Mouse (Mus musculus) ES-E14 (cell line): Measurements from ENCODE around the gene Tnnc1. TPM values are rescaled to one million over a fixed set of nuclear protein-coding genes. Genes with fewer than 3 reads are reported as not detected.

Experiments used
- DNase-seq: peaks from one replicate; pipeline ENCODE4 v3.0.0-alpha.2; 2013; ENCODE audit warnings: low read depth, low spot score
- H3K27ac ChIP-seq: 2 replicates; pipeline ENCODE4 v1.5.1; 2012; ENCODE audit warnings: low read depth, mild to moderate bottlenecking, low read length, moderate library complexity, mixed read lengths; ENCODE audit not compliant: poor library complexity, insufficient read depth, severe bottlenecking
- H3K36me3 ChIP-seq: 2 replicates; pipeline ENCODE4 v1.6.1; 2012; ENCODE audit warnings: mild to moderate bottlenecking, low read length, moderate library complexity, mixed read lengths; ENCODE audit not compliant: control insufficient read depth, poor library complexity, insufficient read depth, severe bottlenecking
- H3K4me1 ChIP-seq, 2 experiments: fragments of 150-350 bp in 1 of 2; sonication (generic) in 1 of 2; 2 replicates each; pipeline ENCODE4 v1.6.1; 2012; ENCODE audit warnings: low read length in 2 of 2, mild to moderate bottlenecking in 1 of 2, mixed read lengths in 1 of 2; ENCODE audit not compliant: control insufficient read depth in 2 of 2, insufficient read depth in 2 of 2, poor library complexity in 1 of 2
- H3K4me3 ChIP-seq, 2 experiments: fragments of 150-350 bp in 1 of 2; sonication (generic) in 1 of 2; 2 replicates each; pipeline ENCODE4 v1.5.1; 2012; ENCODE audit warnings: low read length in 2 of 2, low read depth in 1 of 2, mild to moderate bottlenecking in 1 of 2, mixed read lengths in 1 of 2; ENCODE audit not compliant: insufficient read depth in 1 of 2, poor library complexity in 1 of 2, severe bottlenecking in 1 of 2
- H3K9ac ChIP-seq: 2 replicates; pipeline ENCODE4 v1.6.1; 2012; ENCODE audit warnings: low read depth, mild to moderate bottlenecking, low read length, mixed read lengths; ENCODE audit not compliant: poor library complexity, insufficient read depth, severe bottlenecking
- H3K9me3 ChIP-seq: fragments of 150-350 bp; sonication (generic); 2 replicates; pipeline ENCODE4 v1.6.1; 2012; ENCODE audit warnings: low read depth, mild to moderate bottlenecking, low read length; ENCODE audit not compliant: control insufficient read depth, insufficient read depth
- CHD2 ChIP-seq: IDR thresholded peaks from 2 replicates; pipeline ENCODE4 v1.6.1; 2014; ENCODE audit warnings: mild to moderate bottlenecking, low read depth, low read length, inconsistent platforms
- HCFC1 ChIP-seq: IDR thresholded peaks from 2 replicates; pipeline ENCODE4 v1.6.1; 2012; ENCODE audit warnings: low read length, inconsistent platforms, borderline replicate concordance; ENCODE audit not compliant: insufficient read depth
- MAFK ChIP-seq: IDR thresholded peaks from 2 replicates; pipeline ENCODE4 v1.6.1; 2014; ENCODE audit warnings: mild to moderate bottlenecking, low read depth, low read length, inconsistent platforms; ENCODE audit not compliant: insufficient read depth
- ZC3H11A ChIP-seq: IDR thresholded peaks from 2 replicates; pipeline ENCODE4 v1.6.1; 2012; ENCODE audit warnings: low read depth, mild to moderate bottlenecking, inconsistent platforms, low read length, borderline replicate concordance
- ZNF384 ChIP-seq: IDR thresholded peaks from 2 replicates; pipeline ENCODE4 v1.6.1; 2012; ENCODE audit warnings: low read depth, low read length, inconsistent platforms
- in situ Hi-C, 2 experiments: fragments of 600-800 bp; cut with MboI; formaldehyde crosslinking; loops; one replicate each; pipeline ENCODE4 v1.15.1; 2025; ENCODE audit warnings: low sequenced_read_pairs in 2 of 2, inconsistent platforms in 1 of 2; ENCODE audit not compliant: unreplicated experiment in 2 of 2
- total RNA-seq: library from RNA; depleted of rRNA; stranded (reverse); fragments of 300-350 nt; gene quantifications from 2 replicates; pipeline ENCODE4 v1.2.3, GENCODE M21; 2012

The Tnnc1 gene
- total RNA-seq, 1 experiment, result 2.6 TPM

DNA sequence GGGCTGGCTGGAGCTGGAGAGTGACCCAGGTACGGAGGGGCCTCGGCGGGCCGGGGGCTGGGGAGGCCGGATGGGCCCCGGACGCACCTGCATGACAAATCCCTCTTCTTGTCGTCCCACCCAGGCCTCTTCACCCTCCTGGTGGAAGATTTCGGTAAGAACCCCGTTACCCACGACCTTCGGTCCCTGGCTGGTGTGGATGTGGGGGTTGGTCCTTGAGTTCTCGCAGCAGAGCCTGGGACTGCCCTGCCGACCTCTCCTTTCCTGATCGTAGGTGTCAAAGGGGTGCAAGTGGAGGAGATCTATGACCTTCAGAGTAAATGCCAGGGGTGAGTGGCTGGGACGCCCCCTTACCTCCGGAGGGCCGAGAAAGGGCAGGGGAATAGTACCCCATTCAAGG is 43.5 kb downstream of the Tnnc1 start:
- Histone ChIP-seq H3K4me3 (peak overlapping the region; percentile 78 to 92), H3K27ac (peak overlapping the region; percentile 7; the same call in 1 of the 2 replicates), H3K9ac (peak overlapping the region; percentile 91), H3K36me3 (peaks cover 32% of the 10 kb centered on the region), H3K9me3 (no peaks in the 10 kb centered on the region), H3K4me1 (no peaks in the 10 kb centered on the region; a peak in 1 of 4 replicates)
- in situ Hi-C loops, result loop anchor here in 1 of 2 experiments (10.0 kb wide), 1 partner anchor 63 kb away; no protein-coding TSS in a partner anchor
- TF ChIP-seq ZNF384 (no peak), MAFK (no peak), HCFC1 (no peak), CHD2 (no peak), ZC3H11A (no peak)
- no peak for DNase-seq

DNA sequence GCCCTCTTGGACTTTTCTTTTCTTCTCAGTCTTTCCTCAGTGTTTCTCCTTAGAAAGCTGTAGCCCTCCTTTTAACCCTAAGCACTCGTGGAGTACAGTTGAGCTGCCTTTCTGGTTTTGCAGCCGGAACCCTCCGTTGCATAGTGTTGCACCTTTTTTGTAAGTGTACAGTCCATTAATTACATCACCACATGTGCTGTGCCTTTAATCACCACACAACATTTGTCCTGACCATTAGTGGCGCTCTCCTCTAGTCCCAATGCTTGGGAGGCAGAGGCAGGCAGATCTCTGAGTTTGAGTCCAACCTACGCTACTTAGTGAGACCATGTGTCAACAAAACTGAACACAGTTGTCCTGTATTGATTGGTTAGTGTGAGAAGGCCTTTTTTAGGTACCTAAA is 44.0 kb downstream of the Tnnc1 start:
- Histone ChIP-seq H3K36me3 (peaks cover 33% of the 10 kb centered on the region), H3K27ac (no peak overlapping the region), H3K9ac (peak overlapping the region; percentile 91), H3K4me1 (no peaks in the 10 kb centered on the region; a peak in 1 of 4 replicates), H3K4me3 (peak overlapping the region; percentile 78 to 92), H3K9me3 (no peaks in the 10 kb centered on the region)
- TF ChIP-seq ZC3H11A, result no peak
- no peak for TF ChIP-seq HCFC1
- TF ChIP-seq CHD2, result no peak
- no peak for TF ChIP-seq ZNF384
- no peak for TF ChIP-seq MAFK
- in situ Hi-C loops, result loop anchor here in 1 of 2 experiments (10.0 kb wide), 1 partner anchor 63 kb away; no protein-coding TSS in a partner anchor
- DNase-seq, result no peak

DNA sequence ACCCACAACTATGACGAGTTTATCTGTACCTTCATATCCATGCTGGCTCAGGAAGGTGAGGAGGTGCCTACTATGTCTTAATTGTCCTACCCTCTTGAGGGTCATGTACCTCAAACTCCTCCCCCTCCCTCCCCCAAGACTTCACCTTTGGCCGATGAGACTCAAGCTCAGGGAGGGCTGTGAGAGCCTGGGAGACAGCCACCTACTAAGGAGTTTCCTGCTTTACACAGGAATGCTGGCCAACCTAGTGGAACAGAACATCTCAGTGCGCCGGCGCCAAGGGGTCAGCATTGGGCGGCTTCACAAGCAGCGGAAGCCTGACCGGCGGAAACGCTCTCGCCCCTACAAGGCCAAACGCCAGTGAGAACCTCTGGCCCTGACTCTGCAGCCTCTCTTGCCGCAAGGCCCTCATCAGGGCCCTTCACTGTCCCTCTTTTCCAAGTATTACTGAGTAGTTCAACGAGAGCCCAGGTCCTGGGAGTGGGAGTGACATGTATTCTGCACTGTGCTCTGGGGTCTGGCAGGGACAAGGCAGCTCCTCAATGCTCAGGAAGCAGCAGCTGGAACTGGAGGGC is 50.5 kb downstream of the Tnnc1 start:
- in situ Hi-C loops, result loop anchor here in 1 of 2 experiments (10.0 kb wide), 1 partner anchor 56 kb away; no protein-coding TSS in a partner anchor
- Histone ChIP-seq H3K27ac (no peak overlapping the region), H3K36me3 (peaks cover 56% of the 10 kb centered on the region), H3K9ac (no peak overlapping the region), H3K9me3 (no peaks in the 10 kb centered on the region), H3K4me1 (no peaks in the 10 kb centered on the region), H3K4me3 (no peak overlapping the region)
- no peak for DNase-seq
- TF ChIP-seq MAFK, result no peak
- no peak for TF ChIP-seq HCFC1
- TF ChIP-seq ZC3H11A, result no peak
- no peak for TF ChIP-seq ZNF384
- no peak for TF ChIP-seq CHD2

DNA sequence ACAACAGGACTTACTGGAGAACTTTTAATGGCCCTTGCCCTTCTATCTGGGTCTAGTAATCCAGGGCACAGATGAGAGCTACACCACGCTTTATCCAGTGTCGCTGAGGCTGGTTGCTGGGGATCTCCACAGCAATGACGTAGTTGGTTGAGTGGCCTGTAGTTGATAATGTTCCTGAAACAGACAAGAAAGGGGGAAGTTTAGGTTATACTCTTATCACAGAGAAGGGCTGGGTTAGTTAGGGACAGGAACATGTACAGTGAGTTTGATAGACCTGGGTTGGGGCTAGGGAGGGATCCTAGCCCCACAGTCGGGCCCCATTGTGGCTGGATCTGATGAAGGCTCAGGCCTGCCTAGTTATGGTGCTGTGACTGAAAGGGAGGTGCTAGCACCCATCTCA is 52.3 kb downstream of the Tnnc1 start:
- Histone ChIP-seq H3K4me1 (no peaks in the 10 kb centered on the region), H3K36me3 (peaks cover 41% of the 10 kb centered on the region), H3K4me3 (no peak overlapping the region), H3K9ac (no peak overlapping the region), H3K9me3 (no peaks in the 10 kb centered on the region), H3K27ac (no peak overlapping the region)
- TF ChIP-seq HCFC1 (no peak), MAFK (no peak), CHD2 (no peak), ZC3H11A (no peak), ZNF384 (no peak)
- in situ Hi-C loops, result no loop called here
- no peak for DNase-seq
